Mouse (Mus musculus) liver, embryonic 12.5 days (tissue): ENCODE measurements at regions not wholly inside any gene's neighbourhood (a gene's known extent, or its start where the extent isn't known, plus 50 kb on each side); places are given as distances from the start of the nearest gene placed in this dataset.

Experiments used
- ATAC-seq: fragments of 200-750 bp; cut with Nextera tagmentation; 2 replicates; pipeline ENCODE4 v1.8.0; 2017; ENCODE audit warnings: moderate number of reproducible peaks, mild to moderate bottlenecking, moderate library complexity
- H3K27ac ChIP-seq: fragments of 300-500 bp; sonication (generic); 2 replicates; pipeline ENCODE4 v1.5.1; 2016; ENCODE audit warnings: mild to moderate bottlenecking
- H3K27me3 ChIP-seq: fragments of 300-500 bp; sonication (generic); replicated peaks from 2 replicates; pipeline ENCODE4 v1.6.1; 2016; ENCODE audit warnings: mild to moderate bottlenecking, moderate library complexity
- H3K36me3 ChIP-seq: fragments of 300-500 bp; sonication (generic); 2 replicates; pipeline ENCODE4 v1.6.1; 2016; ENCODE audit warnings: mild to moderate bottlenecking, moderate library complexity
- H3K4me1 ChIP-seq: fragments of 300-500 bp; sonication (generic); 2 replicates; pipeline ENCODE4 v1.6.1; 2016
- H3K4me2 ChIP-seq: fragments of 300-500 bp; sonication (generic); 2 replicates; pipeline ENCODE4 v1.6.1; 2016; ENCODE audit warnings: mild to moderate bottlenecking, moderate library complexity
- H3K4me3 ChIP-seq: fragments of 300-500 bp; sonication (generic); 2 replicates; pipeline ENCODE4 v1.5.1; 2016; ENCODE audit warnings: mild to moderate bottlenecking, moderate library complexity
- H3K9ac ChIP-seq: fragments of 300-500 bp; sonication (generic); 2 replicates; pipeline ENCODE4 v1.6.1; 2016; ENCODE audit warnings: mild to moderate bottlenecking, moderate library complexity
- H3K9me3 ChIP-seq: fragments of 300-500 bp; sonication (generic); replicated peaks from 2 replicates; pipeline ENCODE4 v1.6.1; 2016; ENCODE audit warnings: mild to moderate bottlenecking, moderate library complexity
- WGBS: fragments of 180-500 bp; shearing (Covaris S2); methylation state at CpG from one replicate; pipeline ENCODE4 v1.1.7; 2016; ENCODE audit not compliant: insufficient replicate concordance; 5-methylcytosine and 5-hydroxymethylcytosine counted together

DNA sequence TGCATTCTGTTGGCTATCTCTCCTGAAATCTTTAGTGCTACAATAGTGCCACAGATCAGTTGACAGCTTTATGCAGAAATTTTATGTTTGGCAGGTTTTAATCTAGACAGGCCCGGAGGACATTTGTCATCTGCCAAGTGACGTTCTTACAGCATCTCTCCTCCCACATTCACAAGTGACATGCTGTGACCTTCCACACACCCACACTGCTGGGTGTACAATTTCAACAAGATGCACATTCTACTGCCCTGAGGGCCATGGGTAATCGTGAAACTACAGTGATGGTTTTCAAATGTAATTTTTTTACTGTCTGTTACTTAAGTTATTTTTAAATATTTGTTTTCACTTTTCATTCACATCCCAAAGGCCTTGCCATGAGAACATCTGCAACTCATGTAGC lies 639.2 kb upstream of the Gm11114 start:
- H3K9ac ChIP-seq: no peak overlapping the region
- no peaks in the 10 kb centered on the region for H3K36me3 ChIP-seq
- WGBS: 64% methylated on average over 3 of the region's 3 CpGs
- no peak overlapping the region for H3K4me3 ChIP-seq
- H3K4me1 ChIP-seq: no peaks in the 10 kb centered on the region
- no peak overlapping the region for H3K4me2 ChIP-seq
- no peak overlapping the region for H3K27ac ChIP-seq
- no peaks in the 10 kb centered on the region for H3K27me3 ChIP-seq
- no peak for ATAC-seq
- no peaks in the 10 kb centered on the region for H3K9me3 ChIP-seq

GRCm38 (mm10) chr9:84678416-84678815 lies 634.2 kb upstream of the Gm11114 start:
- H3K4me2 ChIP-seq: no peak overlapping the region
- ATAC-seq: no peak
- WGBS: 79% methylated on average over 1 of the region's 1 CpGs
- H3K4me3 ChIP-seq: no peak overlapping the region
- H3K9me3 ChIP-seq: no peaks in the 10 kb centered on the region
- H3K27me3 ChIP-seq: no peaks in the 10 kb centered on the region
- H3K36me3 ChIP-seq: no peaks in the 10 kb centered on the region
- no peak overlapping the region for H3K9ac ChIP-seq
- no peaks in the 10 kb centered on the region for H3K4me1 ChIP-seq
- no peak overlapping the region for H3K27ac ChIP-seq

- 57% methylated on average over 3 of the region's 3 CpGs for WGBS
- no peaks in the 10 kb centered on the region for H3K36me3 ChIP-seq
- H3K27ac ChIP-seq: no peak overlapping the region
- H3K9ac ChIP-seq: no peak overlapping the region
- H3K4me1 ChIP-seq: no peaks in the 10 kb centered on the region
- no peak overlapping the region for H3K4me2 ChIP-seq
- no peaks in the 10 kb centered on the region for H3K27me3 ChIP-seq
- no peaks in the 10 kb centered on the region for H3K9me3 ChIP-seq
- H3K4me3 ChIP-seq: no peak overlapping the region
- no peak for ATAC-seq
Measured at GRCm38 (mm10) chr9:84718615-84719191, 593.9 kb upstream of the Gm11114 start.

- 75% methylated on average over 3 of the region's 3 CpGs for WGBS
- Histone ChIP-seq H3K36me3 (no peaks in the 10 kb centered on the region), H3K9me3 (no peaks in the 10 kb centered on the region), H3K4me3 (no peak overlapping the region), H3K4me2 (no peak overlapping the region), H3K27ac (no peak overlapping the region), H3K4me1 (no peaks in the 10 kb centered on the region), H3K27me3 (no peaks in the 10 kb centered on the region), H3K9ac (no peak overlapping the region)
- ATAC-seq: no peak
Measured at GRCm38 (mm10) chr9:84719396-84719795, 593.2 kb upstream of the Gm11114 start.

GRCm38 (mm10) chr9:84720454-84720853 lies 592.1 kb upstream of the Gm11114 start:
- WGBS: 50% methylated on average over 2 of the region's 2 CpGs
- Histone ChIP-seq H3K9me3 (no peaks in the 10 kb centered on the region), H3K9ac (no peak overlapping the region), H3K27ac (no peak overlapping the region), H3K27me3 (no peaks in the 10 kb centered on the region), H3K4me2 (no peak overlapping the region), H3K36me3 (no peaks in the 10 kb centered on the region), H3K4me1 (no peaks in the 10 kb centered on the region), H3K4me3 (no peak overlapping the region)
- no peak for ATAC-seq

DNA sequence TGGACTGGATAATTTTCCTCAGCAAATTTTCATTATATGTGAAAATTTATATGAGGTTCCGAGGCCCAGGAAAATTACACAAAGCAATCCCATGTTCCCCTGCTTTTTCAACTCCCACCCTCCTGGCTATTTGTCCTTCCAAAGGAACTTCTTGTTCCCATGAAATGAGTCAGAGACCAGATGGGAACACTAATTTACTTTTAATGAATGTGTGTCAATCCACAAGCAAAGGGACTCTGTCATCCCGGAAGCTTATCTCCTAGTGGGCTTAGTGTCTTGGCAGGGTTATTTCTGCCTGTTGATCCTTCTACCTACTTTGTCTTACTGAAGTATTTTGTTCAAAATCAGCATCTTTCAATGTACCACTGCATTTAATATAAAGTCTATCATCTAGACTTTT lies 573.3 kb upstream of the Gm11114 start:
- Histone ChIP-seq H3K9me3 (no peaks in the 10 kb centered on the region), H3K4me2 (no peak overlapping the region), H3K36me3 (no peaks in the 10 kb centered on the region), H3K9ac (no peak overlapping the region), H3K27ac (no peak overlapping the region), H3K4me1 (no peaks in the 10 kb centered on the region), H3K4me3 (no peak overlapping the region), H3K27me3 (no peaks in the 10 kb centered on the region)
- ATAC-seq: no peak
- WGBS: 66% methylated on average over 2 of the region's 2 CpGs

DNA sequence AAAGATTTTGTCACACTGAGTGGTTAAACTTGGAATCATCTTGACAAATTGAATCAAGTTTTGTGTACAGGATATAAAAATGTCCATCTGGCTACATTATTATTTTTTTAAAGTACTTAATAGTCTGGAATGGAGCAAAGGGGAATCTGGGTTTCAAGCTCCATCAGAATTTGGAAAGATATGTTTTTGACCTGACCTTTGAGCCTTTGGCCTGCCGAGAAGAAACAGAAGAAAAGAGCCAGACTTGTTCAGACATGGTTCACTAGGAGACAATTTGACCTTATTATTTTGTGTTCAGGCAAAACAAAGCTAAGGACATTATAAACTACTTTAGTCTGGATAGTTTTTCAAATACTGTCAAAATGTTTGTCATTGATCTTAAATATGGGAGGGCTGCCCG lies 572.2 kb upstream of the Gm11114 start:
- no peaks in the 10 kb centered on the region for H3K4me1 ChIP-seq
- H3K36me3 ChIP-seq: no peaks in the 10 kb centered on the region
- no peak overlapping the region for H3K27ac ChIP-seq
- H3K9me3 ChIP-seq: no peaks in the 10 kb centered on the region
- no peaks in the 10 kb centered on the region for H3K27me3 ChIP-seq
- no peak overlapping the region for H3K9ac ChIP-seq
- no peak overlapping the region for H3K4me2 ChIP-seq
- H3K4me3 ChIP-seq: no peak overlapping the region
- WGBS: 63% methylated on average over 2 of the region's 2 CpGs
- no peak for ATAC-seq

DNA sequence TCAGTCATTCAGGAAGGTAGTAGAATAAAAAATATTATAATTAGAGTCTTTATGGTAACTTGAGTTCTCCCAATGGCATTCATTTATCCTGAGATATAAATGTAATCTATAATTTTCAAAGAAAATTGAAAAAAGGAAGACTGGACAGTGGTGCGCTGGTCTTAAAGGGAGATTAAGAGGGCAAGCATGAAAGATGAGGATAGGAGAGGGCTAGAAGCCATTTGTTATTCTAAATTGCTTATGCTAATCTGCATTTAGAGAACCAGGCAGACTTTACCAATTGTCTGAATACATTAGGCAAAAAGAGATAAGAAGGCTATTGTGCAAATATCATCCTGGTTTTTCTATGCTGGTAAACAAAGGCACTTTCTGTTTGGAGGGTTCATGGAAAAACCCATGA lies 558.2 kb upstream of the Gm11114 start:
- Histone ChIP-seq H3K9ac (no peak overlapping the region), H3K9me3 (no peaks in the 10 kb centered on the region), H3K27me3 (no peaks in the 10 kb centered on the region), H3K4me2 (no peak overlapping the region), H3K4me3 (no peak overlapping the region), H3K27ac (no peak overlapping the region), H3K36me3 (no peaks in the 10 kb centered on the region), H3K4me1 (no peaks in the 10 kb centered on the region)
- 67% methylated on average over 1 of the region's 1 CpGs for WGBS
- ATAC-seq: no peak

DNA sequence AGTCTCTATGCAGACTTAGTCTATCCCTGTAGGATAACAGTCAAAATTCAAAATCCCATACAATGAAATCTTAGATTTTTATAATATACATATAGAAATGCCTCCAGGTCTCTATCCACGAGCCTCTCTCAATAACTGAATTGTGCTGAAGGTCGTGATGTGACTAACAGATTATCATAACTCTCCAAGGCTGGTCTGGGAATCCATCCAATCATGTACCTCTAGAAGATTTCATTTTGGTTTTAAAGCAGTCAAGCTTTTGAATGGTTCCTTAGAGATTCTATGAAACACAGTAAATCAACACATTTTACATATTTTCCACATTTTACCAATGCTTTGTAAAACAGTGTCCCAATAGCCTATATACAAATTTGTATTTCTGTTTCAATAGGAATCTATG lies 557.7 kb upstream of the Gm11114 start:
- no peaks in the 10 kb centered on the region for H3K9me3 ChIP-seq
- H3K27me3 ChIP-seq: no peaks in the 10 kb centered on the region
- ATAC-seq: no peak
- no peak overlapping the region for H3K9ac ChIP-seq
- H3K4me1 ChIP-seq: no peaks in the 10 kb centered on the region
- H3K36me3 ChIP-seq: no peaks in the 10 kb centered on the region
- no peak overlapping the region for H3K27ac ChIP-seq
- no peak overlapping the region for H3K4me3 ChIP-seq
- H3K4me2 ChIP-seq: no peak overlapping the region
- WGBS: 54% methylated on average over 2 of the region's 2 CpGs

DNA sequence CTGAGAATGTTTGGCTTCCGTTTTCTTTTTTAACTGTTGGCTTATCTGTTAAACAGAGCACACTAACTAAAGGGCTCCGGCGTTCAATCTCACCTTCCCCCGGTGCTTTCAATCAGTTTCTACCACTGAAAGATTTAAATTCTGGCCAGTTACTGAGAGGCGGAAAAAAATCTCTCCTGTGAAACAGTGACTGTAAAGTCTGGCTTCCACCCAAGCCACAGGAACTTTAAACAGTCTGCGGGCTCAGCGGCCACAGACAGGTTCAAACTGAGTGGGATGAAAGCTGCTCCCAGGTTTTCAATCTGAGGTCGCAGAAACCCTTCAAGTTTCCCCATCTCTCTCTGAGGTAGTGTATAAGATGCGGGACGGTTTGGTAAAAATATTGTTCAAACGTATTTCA lies 538.2 kb upstream of the Gm11114 start:
- no peak for ATAC-seq
- H3K4me3 ChIP-seq: no peak overlapping the region
- no peaks in the 10 kb centered on the region for H3K36me3 ChIP-seq
- no peaks in the 10 kb centered on the region for H3K4me1 ChIP-seq
- no peak overlapping the region for H3K4me2 ChIP-seq
- H3K27ac ChIP-seq: no peak overlapping the region
- WGBS: 32% methylated on average over 11 of the region's 11 CpGs
- H3K27me3 ChIP-seq: no peaks in the 10 kb centered on the region
- H3K9me3 ChIP-seq: no peaks in the 10 kb centered on the region
- H3K9ac ChIP-seq: no peak overlapping the region

GRCm38 (mm10) chr9:84775190-84775589 lies 537.4 kb upstream of the Gm11114 start:
- Histone ChIP-seq H3K27ac (no peak overlapping the region), H3K9me3 (no peaks in the 10 kb centered on the region), H3K27me3 (no peaks in the 10 kb centered on the region), H3K9ac (no peak overlapping the region), H3K4me2 (no peak overlapping the region), H3K36me3 (no peaks in the 10 kb centered on the region), H3K4me3 (no peak overlapping the region), H3K4me1 (no peaks in the 10 kb centered on the region)
- no peak for ATAC-seq
- 18% methylated on average over 2 of the region's 2 CpGs for WGBS

DNA sequence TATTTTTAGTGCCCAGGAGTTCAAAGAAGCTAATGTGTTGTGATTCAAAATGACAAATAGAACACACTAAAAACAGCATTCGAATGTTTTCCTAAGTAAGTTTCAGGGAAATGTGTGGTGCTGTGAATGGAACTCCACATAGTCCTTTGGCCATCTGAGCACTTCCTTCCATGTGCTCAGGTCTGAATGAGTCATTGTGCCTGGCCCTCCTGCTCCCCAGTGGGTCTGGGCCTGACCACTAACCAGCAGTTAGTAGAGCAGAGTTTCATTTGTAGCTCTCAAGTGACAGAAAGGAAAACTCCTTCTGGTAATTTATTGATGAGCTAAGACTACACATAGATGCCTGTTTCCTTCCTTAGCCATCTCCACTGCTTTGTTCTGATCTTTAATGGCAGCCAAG lies 533.4 kb upstream of the Gm11114 start:
- no peak overlapping the region for H3K4me2 ChIP-seq

DNA sequence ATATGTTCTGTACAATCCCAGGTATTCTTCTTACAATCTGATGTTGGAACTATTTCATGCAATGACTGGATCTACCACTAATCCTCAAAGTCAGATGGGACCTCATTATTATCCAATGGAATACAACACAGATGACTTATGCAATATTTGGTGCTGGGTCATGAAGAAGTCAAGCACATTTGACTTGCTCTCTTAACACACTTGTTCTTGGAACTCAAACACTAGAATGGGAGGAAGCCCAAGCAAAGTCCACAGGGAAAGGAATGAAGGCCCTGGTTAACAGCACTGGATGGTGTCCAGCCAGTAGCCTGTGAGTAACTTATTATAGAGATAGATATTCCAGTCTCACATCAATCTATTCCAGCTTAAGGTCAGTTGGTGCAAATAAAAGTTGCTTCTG lies 486.8 kb upstream of the Gm11114 start:
- H3K4me3 ChIP-seq: no peak overlapping the region
- H3K4me1 ChIP-seq: no peaks in the 10 kb centered on the region
- H3K4me2 ChIP-seq: no peak overlapping the region
- ATAC-seq: no peak
- no peaks in the 10 kb centered on the region for H3K27me3 ChIP-seq
- no peak overlapping the region for H3K27ac ChIP-seq
- no peaks in the 10 kb centered on the region for H3K36me3 ChIP-seq
- no peak overlapping the region for H3K9ac ChIP-seq
- no peaks in the 10 kb centered on the region for H3K9me3 ChIP-seq

More for the DNA sequence above, 533.4 kb upstream of the Gm11114 start:
- Histone ChIP-seq H3K4me3 (no peak overlapping the region), H3K27me3 (no peaks in the 10 kb centered on the region), H3K9me3 (no peaks in the 10 kb centered on the region), H3K36me3 (no peaks in the 10 kb centered on the region), H3K9ac (no peak overlapping the region), H3K27ac (no peak overlapping the region), H3K4me1 (no peaks in the 10 kb centered on the region)
- 53% methylated on average over 1 of the region's 1 CpGs for WGBS
- ATAC-seq: no peak
